Mouse (Mus musculus) hindbrain, embryonic 12.5 days (tissue): ENCODE results near the gene C030005K15Rik. TPM values are rescaled to one million over a fixed set of nuclear protein-coding genes. Genes with fewer than 3 reads are reported as not detected.

Experiments used
- ATAC-seq: fragments of 200-750 bp; cut with Nextera tagmentation; 2 replicates; pipeline ENCODE4 v1.8.0; 2017; ENCODE audit warnings: moderate TSS enrichment; ENCODE audit not compliant: low FRiP score
- H3K27ac ChIP-seq: fragments of 300-500 bp; sonication (generic); 2 replicates; pipeline ENCODE4 v1.5.1; 2016; ENCODE audit warnings: mild to moderate bottlenecking
- H3K27me3 ChIP-seq: fragments of 300-500 bp; sonication (generic); 2 replicates; pipeline ENCODE4 v1.6.1; 2016; ENCODE audit warnings: mild to moderate bottlenecking
- H3K36me3 ChIP-seq: fragments of 300-500 bp; sonication (generic); 2 replicates; pipeline ENCODE4 v1.6.1; 2016; ENCODE audit warnings: mild to moderate bottlenecking
- H3K4me1 ChIP-seq: fragments of 300-500 bp; sonication (generic); 2 replicates; pipeline ENCODE4 v1.6.1; 2016
- H3K4me2 ChIP-seq: fragments of 300-500 bp; sonication (generic); replicated peaks from 2 replicates; pipeline ENCODE4 v1.6.1; 2016; ENCODE audit warnings: mild to moderate bottlenecking
- H3K4me3 ChIP-seq: fragments of 300-500 bp; sonication (generic); 2 replicates; pipeline ENCODE4 v1.5.1; 2016; ENCODE audit warnings: mild to moderate bottlenecking
- H3K9ac ChIP-seq: fragments of 300-500 bp; sonication (generic); 2 replicates; pipeline ENCODE4 v1.6.1; 2016; ENCODE audit warnings: mild to moderate bottlenecking, moderate library complexity
- H3K9me3 ChIP-seq: fragments of 300-500 bp; sonication (generic); replicated peaks from 2 replicates; pipeline ENCODE4 v1.6.1; 2016; ENCODE audit warnings: mild to moderate bottlenecking
- WGBS: fragments of 180-500 bp; shearing (Covaris S2); methylation state at CpG from one replicate; pipeline ENCODE4 v1.1.7; 2016; 5-methylcytosine and 5-hydroxymethylcytosine counted together
- polyA plus RNA-seq: library from polyadenylated mRNA; unstranded; fragments of >200 nt; fragmentation: Nextera tagmentation; extraction: Ambion mirVana; gene quantifications from 2 replicates; pipeline ENCODE4 v1.2.1, GENCODE M21; 2016

C030005K15Rik gene
- polyA plus RNA-seq, 1 experiment from 2014 or later, result not detected

GRCm38 (mm10) chr10:97702321-97702720, 24.2 kb downstream of the C030005K15Rik start:
- Histone ChIP-seq H3K4me1 (no peaks in the 10 kb centered on the region), H3K9ac (no peak overlapping the region), H3K36me3 (no peaks in the 10 kb centered on the region), H3K4me3 (no peak overlapping the region), H3K27ac (no peak overlapping the region), H3K27me3 (no peaks in the 10 kb centered on the region), H3K9me3 (no peaks in the 10 kb centered on the region), H3K4me2 (no peak overlapping the region)
- no peak for ATAC-seq

- Histone ChIP-seq H3K4me3 (no peak overlapping the region), H3K4me1 (no peaks in the 10 kb centered on the region), H3K36me3 (no peaks in the 10 kb centered on the region), H3K9ac (no peak overlapping the region), H3K27ac (no peak overlapping the region), H3K9me3 (0 out of 2 replicates have a peak, but pooled peaks cover 7% of the 10 kb centered on the region), H3K4me2 (no peak overlapping the region), H3K27me3 (no peaks in the 10 kb centered on the region)
- ATAC-seq, result no peak
- 95% methylated on average over 37 of the region's 37 CpGs for WGBS
These were observed 33.0 kb downstream of the C030005K15Rik start for GRCm38 (mm10) chr10:97693398-97694135.

- Histone ChIP-seq H3K9ac (no peak within 1 kb of the TSS), H3K4me3 (no peak within 1 kb of the TSS), H3K4me1 (no peaks in the 10 kb centered on the region), H3K36me3 (no peaks in the 10 kb centered on the region), H3K27ac (no peak within 1 kb of the TSS), H3K4me2 (no peak within 1 kb of the TSS), H3K27me3 (no peaks in the 10 kb centered on the region), H3K9me3 (0 out of 2 replicates have a peak, but pooled peaks cover 7% of the 10 kb centered on the region)
- WGBS, result 75% methylated on average over 20 of the region's 20 CpGs
- no peak for ATAC-seq
These were observed 33.6 kb downstream of the C030005K15Rik start, which contains the start of gene Ccer1 for GRCm38 (mm10) chr10:97692913-97693312. Ccer1 (plus strand) TSS chr10:97693059.

GRCm38 (mm10) chr10:97689425-97689824, 37.1 kb downstream of the C030005K15Rik start:
- ATAC-seq, result no peak

GRCm38 (mm10) chr10:97687198-97687597, 39.4 kb downstream of the C030005K15Rik start:
- 89% methylated on average over 1 of the region's 1 CpGs for WGBS
- Histone ChIP-seq H3K36me3 (no peaks in the 10 kb centered on the region), H3K9ac (no peak overlapping the region), H3K4me1 (no peaks in the 10 kb centered on the region), H3K4me3 (no peak overlapping the region), H3K9me3 (no peaks in the 10 kb centered on the region), H3K27me3 (no peaks in the 10 kb centered on the region), H3K27ac (no peak overlapping the region), H3K4me2 (no peak overlapping the region)
- ATAC-seq, result no peak

More at GRCm38 (mm10) chr10:97689425-97689824, 37.1 kb downstream of the C030005K15Rik start:
- Histone ChIP-seq H3K36me3 (no peaks in the 10 kb centered on the region), H3K9ac (no peak overlapping the region), H3K4me2 (no peak overlapping the region), H3K9me3 (0 out of 2 replicates have a peak, but pooled peaks cover 7% of the 10 kb centered on the region), H3K4me1 (no peaks in the 10 kb centered on the region), H3K27ac (no peak overlapping the region), H3K4me3 (no peak overlapping the region), H3K27me3 (no peaks in the 10 kb centered on the region)
- 87% methylated on average over 3 of the region's 3 CpGs for WGBS

- ATAC-seq, result no peak
These were observed 43.6 kb downstream of the C030005K15Rik start for GRCm38 (mm10) chr10:97682981-97683380.

More at GRCm38 (mm10) chr10:97682981-97683380, 43.6 kb downstream of the C030005K15Rik start:
- Histone ChIP-seq H3K4me1 (no peaks in the 10 kb centered on the region), H3K9ac (no peak overlapping the region), H3K36me3 (no peaks in the 10 kb centered on the region), H3K4me2 (no peak overlapping the region), H3K27ac (no peak overlapping the region), H3K27me3 (no peaks in the 10 kb centered on the region), H3K9me3 (no peaks in the 10 kb centered on the region), H3K4me3 (no peak overlapping the region)

Other genes with a start within 250 kb of the C030005K15Rik start
- gene Dcn, start 247.1 kb downstream of the C030005K15Rik start, polyA plus RNA-seq, result 46.4 and 55.7 TPM in 2 replicates
- gene Lum, start 161.6 kb downstream of the C030005K15Rik start, polyA plus RNA-seq, result 121 and 153 TPM in 2 replicates
- gene Kera, start 119.9 kb downstream of the C030005K15Rik start, polyA plus RNA-seq, result 0.21 and 0.61 TPM in 2 replicates
- 5.8 and 9.5 TPM in 2 replicates for gene Epyc, start 82.7 kb downstream of the C030005K15Rik start, polyA plus RNA-seq
- gene Ccer1, start 33.7 kb downstream of the C030005K15Rik start, polyA plus RNA-seq, result 0.12 TPM in 1 of 2 replicates, not detected in the other